In the genomic region with DNA sequence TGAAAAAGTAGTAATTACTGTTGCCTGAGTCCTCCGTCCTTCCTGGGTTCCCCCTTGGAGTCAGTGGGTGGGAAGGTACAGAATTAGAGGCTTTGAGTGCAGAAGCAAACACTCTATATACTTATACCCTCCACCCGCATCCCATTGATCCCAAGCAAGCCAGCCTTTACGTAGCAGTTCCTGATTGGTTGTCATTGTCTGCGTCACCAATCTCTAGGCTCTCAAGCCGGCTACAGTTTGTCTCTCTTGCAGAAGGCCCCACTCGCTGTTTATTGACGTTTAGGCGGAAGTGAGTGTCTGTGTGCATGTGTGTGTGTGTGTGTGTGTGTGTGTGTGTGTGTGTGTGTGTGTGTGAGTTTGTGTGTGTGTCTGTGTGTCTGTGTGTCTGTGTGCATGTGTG, we compare ENCODE assay signal across 27 mouse cellular contexts. TPM values are rescaled to one million over a fixed set of nuclear protein-coding genes. Genes with fewer than 3 reads are reported as not detected.
"Had no signal": no experiment of that assay in that cellular context is flagged by ENCODE, and none has a peak within 500 bp of the region (broad histone marks: within the 10 kb centered on the region; RNA-seq: fewer than 3 reads in every experiment).

No protein-coding gene starts in this region.

- H3K4me3 ChIP-seq: liver, embryonic 15.5 days; lung, embryonic 15.5 days; megakaryocyte, embryonic 14.5 days; midbrain, embryonic 13.5 days; midbrain, embryonic 15.5 days; neural tube, embryonic 12.5 days; stomach, embryonic 15.5 days had no signal

- H3K27ac ChIP-seq: liver, embryonic 15.5 days; lung, embryonic 15.5 days; macrophage; midbrain, embryonic 13.5 days; midbrain, embryonic 15.5 days; neural tube, embryonic 12.5 days; stomach, embryonic 15.5 days; stomach, postnatal 0 days had no signal

- ATAC-seq: liver, postnatal 0 days; lung, postnatal 0 days; midbrain, embryonic 13.5 days; midbrain, embryonic 15.5 days had no signal

- H3K9ac ChIP-seq: liver, embryonic 15.5 days; liver, postnatal 0 days; lung, embryonic 15.5 days; midbrain, embryonic 13.5 days; midbrain, embryonic 15.5 days; neural tube, embryonic 12.5 days; stomach, embryonic 15.5 days had no signal

- H3K9me3 ChIP-seq: lung, embryonic 15.5 days; midbrain, embryonic 13.5 days; stomach, embryonic 15.5 days had no signal

- DNase-seq: liver, postnatal 0 days; lung, adult 2 months; lung, postnatal 14 days; lung, postnatal 36 days; right cerebral cortex, postnatal 14 days; spleen, adult 18-20 months; thymus, adult 18-20 months; thymus, postnatal 14 days; thymus, postnatal 36 days had no signal

- H3K36me3 ChIP-seq: liver, embryonic 15.5 days; lung, embryonic 15.5 days; midbrain, embryonic 13.5 days; midbrain, embryonic 15.5 days; neural tube, embryonic 12.5 days; stomach, embryonic 15.5 days had no signal

- H3K4me1 ChIP-seq: liver, embryonic 15.5 days; lung, embryonic 15.5 days; megakaryocyte, embryonic 14.5 days; midbrain, embryonic 13.5 days; midbrain, embryonic 15.5 days; neural tube, embryonic 12.5 days; stomach, embryonic 15.5 days had no signal

- H3K4me2 ChIP-seq: liver, embryonic 15.5 days; lung, embryonic 15.5 days; midbrain, embryonic 11.5 days; midbrain, embryonic 13.5 days; midbrain, embryonic 15.5 days; neural tube, embryonic 12.5 days; stomach, embryonic 15.5 days had no signal

- H3K27me3 ChIP-seq: liver, embryonic 15.5 days; lung, embryonic 15.5 days; megakaryocyte, embryonic 14.5 days; midbrain, embryonic 13.5 days; midbrain, embryonic 15.5 days; neural tube, embryonic 12.5 days; stomach, embryonic 15.5 days had no signal

RNA-seq across cellular contexts. Expression of a gene that starts 20.8 kb away (rescaled TPM):
- total RNA-seq: megakaryocyte progenitor cell, adult 5-6 weeks; midbrain, postnatal 0 days; monocyte, adult 5-6 weeks; neutrophil, adult 5-6 weeks had no signal
- polyA plus RNA-seq: liver, embryonic 15.5 days; liver, postnatal 0 days; lung, adult 2 months; lung, embryonic 15.5 days; lung, postnatal 0 days; macrophage; midbrain, embryonic 11.5 days; midbrain, embryonic 13.5 days; midbrain, postnatal 0 days; neural tube, embryonic 12.5 days; neural tube, embryonic 14.5 days; small intestine, adult 2 months; stomach, postnatal 0 days; thymus, postnatal 0 days had no signal

RNA-seq across cellular contexts. Expression of a gene that starts 53.1 kb away (rescaled TPM):
- total RNA-seq: monocyte, adult 5-6 weeks had no signal
- polyA plus RNA-seq: small intestine, adult 2 months had no signal
